Mouse (Mus musculus) CD4-positive, CD25-positive, alpha-beta regulatory T cell, adult 4 months (primary cell): ENCODE measurements around the gene Sidt1. TPM values are rescaled to one million over a fixed set of nuclear protein-coding genes. Genes with fewer than 3 reads are reported as not detected.

Experiments used
- ATAC-seq: one replicate; pipeline ENCODE4 v1.8.0; 2017
- polyA plus RNA-seq, 2 experiments: library from polyadenylated mRNA; unstranded; fragments of 100-300 nt; shearing (Covaris generic); gene quantifications; one replicate each; pipeline ENCODE4 v1.2.1; 2017

Gene Sidt1
- polyA plus RNA-seq, 2 experiments from 2014 or later = 34.7 to 38.8 TPM

GRCm38 (mm10) chr16:44249985-44250384 is 83.0 kb downstream of the Sidt1 start:
- no peak for ATAC-seq

- no peak for ATAC-seq
These were observed 89.7 kb downstream of the Sidt1 start for GRCm38 (mm10) chr16:44243323-44243722.

- ATAC-seq = peak; percentile 92
These were observed 90.4 kb downstream of the Sidt1 start for GRCm38 (mm10) chr16:44242633-44243032.

GRCm38 (mm10) chr16:44240406-44240805 is 92.6 kb downstream of the Sidt1 start:
- no peak for ATAC-seq

- no peak for ATAC-seq
These were observed 94.1 kb downstream of the Sidt1 start for GRCm38 (mm10) chr16:44238835-44239263.

- ATAC-seq = no peak
These were observed 95.2 kb downstream of the Sidt1 start for GRCm38 (mm10) chr16:44237836-44238235.

GRCm38 (mm10) chr16:44233019-44233418 is 100.0 kb downstream of the Sidt1 start:
- no peak for ATAC-seq

GRCm38 (mm10) chr16:44226706-44227291 is 106.2 kb downstream of the Sidt1 start:
- ATAC-seq = no peak

GRCm38 (mm10) chr16:44221463-44221862 is 111.5 kb downstream of the Sidt1 start:
- ATAC-seq = no peak

- no peak for ATAC-seq
These were observed 116.6 kb downstream of the Sidt1 start for GRCm38 (mm10) chr16:44216417-44216816.

GRCm38 (mm10) chr16:44215513-44215912 is 117.5 kb downstream of the Sidt1 start:
- no peak for ATAC-seq

GRCm38 (mm10) chr16:44212703-44213102 is 120.3 kb downstream of the Sidt1 start:
- ATAC-seq = no peak

- no peak for ATAC-seq
These were observed 122.0 kb downstream of the Sidt1 start for GRCm38 (mm10) chr16:44211054-44211414.

GRCm38 (mm10) chr16:44210156-44211053 is 122.6 kb downstream of the Sidt1 start:
- ATAC-seq = peak; percentile 32

- no peak for ATAC-seq
These were observed 127.0 kb downstream of the Sidt1 start for GRCm38 (mm10) chr16:44205973-44206372.

GRCm38 (mm10) chr16:44204331-44204730 is 128.7 kb downstream of the Sidt1 start:
- no peak for ATAC-seq

GRCm38 (mm10) chr16:44200146-44200545 is 132.8 kb downstream of the Sidt1 start:
- no peak for ATAC-seq

- ATAC-seq = no peak
These were observed 133.8 kb downstream of the Sidt1 start for GRCm38 (mm10) chr16:44199066-44199703.

GRCm38 (mm10) chr16:44190968-44191367 is 142.0 kb downstream of the Sidt1 start:
- ATAC-seq = no peak
